In genomic region chr14:90680377-90680776, GRCm38 (mm10) we compare ENCODE assay signal across 16 mouse cellular contexts.
DNase-seq lines count a peak whose midpoint lies in the region; ATAC-seq and TF ChIP-seq lines count a peak whose summit lies in the region.
"Had no signal": no experiment of that assay in that cellular context is flagged by ENCODE, and none has a peak within 500 bp of the region (broad histone marks: within the 10 kb centered on the region; RNA-seq: fewer than 3 reads in every experiment).

No protein-coding gene starts in this region.

- 75% methylated on average over 3 of the region's 3 CpGs for WGBS in hindbrain, postnatal 0 days
- WGBS in hindbrain, embryonic 12.5 days, result 89% methylated on average over 3 of the region's 3 CpGs
- WGBS in midbrain, postnatal 0 days, result 72% methylated on average over 3 of the region's 3 CpGs
- WGBS in midbrain, embryonic 10.5 days, result 90% methylated on average over 3 of the region's 3 CpGs

- ATAC-seq in hindbrain, postnatal 0 days, result no peak
- no peak for ATAC-seq in hindbrain, embryonic 12.5 days (ENCODE audit: low FRiP score)
- ATAC-seq in midbrain, postnatal 0 days (ENCODE audit: low FRiP score), result no peak
- ATAC-seq: forebrain, embryonic 16.5 days; hindbrain, embryonic 16.5 days had no signal

- H3K9me3 ChIP-seq in hindbrain, postnatal 0 days (ENCODE audit: low read length), result no peaks in the 10 kb centered on the region
- H3K9me3 ChIP-seq in hindbrain, embryonic 12.5 days (replicated peaks), result no peaks in the 10 kb centered on the region
- H3K9me3 ChIP-seq in midbrain, postnatal 0 days (ENCODE audit: low read length), result no peaks in the 10 kb centered on the region
- H3K9me3 ChIP-seq in midbrain, embryonic 10.5 days (replicated peaks), result no peaks in the 10 kb centered on the region
- H3K9me3 ChIP-seq: embryonic facial prominence, embryonic 10.5 days; heart, embryonic 12.5 days had no signal

- peak; percentile 44 for TF ChIP-seq CTCF in hindbrain, postnatal 0 days (IDR thresholded peaks at IDR 0.05; ENCODE audit: low read depth)
- peak; percentile 53 for TF ChIP-seq CTCF in midbrain, postnatal 0 days (IDR thresholded peaks at IDR 0.05)

- H3K4me3 ChIP-seq in hindbrain, postnatal 0 days (ENCODE audit: low read length), result no peak overlapping the region
- H3K4me3 ChIP-seq in hindbrain, embryonic 12.5 days, result no peak overlapping the region
- H3K4me3 ChIP-seq in midbrain, postnatal 0 days (ENCODE audit: low read depth, low read length), result no peak overlapping the region
- no peak overlapping the region for H3K4me3 ChIP-seq in midbrain, embryonic 10.5 days
- H3K4me3 ChIP-seq: embryonic facial prominence, embryonic 10.5 days; gastrocnemius, adult 2 months; heart, embryonic 12.5 days had no signal

- H3K36me3 ChIP-seq in hindbrain, postnatal 0 days (ENCODE audit: insufficient read depth, low read length), result no peaks in the 10 kb centered on the region
- H3K36me3 ChIP-seq in hindbrain, embryonic 12.5 days, result no peaks in the 10 kb centered on the region
- H3K36me3 ChIP-seq in midbrain, postnatal 0 days (ENCODE audit: insufficient read depth, low read length), result no peaks in the 10 kb centered on the region
- H3K36me3 ChIP-seq in midbrain, embryonic 10.5 days, result no peaks in the 10 kb centered on the region
- H3K36me3 ChIP-seq: embryonic facial prominence, embryonic 10.5 days; heart, embryonic 12.5 days had no signal

- no peaks in the 10 kb centered on the region for H3K27me3 ChIP-seq in hindbrain, postnatal 0 days (ENCODE audit: insufficient read depth, low read length)
- no peaks in the 10 kb centered on the region for H3K27me3 ChIP-seq in hindbrain, embryonic 12.5 days
- no peaks in the 10 kb centered on the region for H3K27me3 ChIP-seq in midbrain, postnatal 0 days (ENCODE audit: insufficient read depth, low read length)
- H3K27me3 ChIP-seq in midbrain, embryonic 10.5 days (ENCODE audit: low read depth, poor library complexity, severe bottlenecking), result no peaks in the 10 kb centered on the region
- H3K27me3 ChIP-seq: heart, embryonic 12.5 days had no signal

- no peaks in the 10 kb centered on the region for H3K4me1 ChIP-seq in hindbrain, postnatal 0 days (ENCODE audit: insufficient read depth, low read length)
- H3K4me1 ChIP-seq in hindbrain, embryonic 12.5 days, result no peaks in the 10 kb centered on the region
- H3K4me1 ChIP-seq in midbrain, postnatal 0 days (ENCODE audit: insufficient read depth, low read length), result no peaks in the 10 kb centered on the region
- no peaks in the 10 kb centered on the region for H3K4me1 ChIP-seq in midbrain, embryonic 10.5 days
- H3K4me1 ChIP-seq: embryonic facial prominence, embryonic 10.5 days; heart, embryonic 12.5 days had no signal

- H3K27ac ChIP-seq in hindbrain, postnatal 0 days, result no peak overlapping the region
- H3K27ac ChIP-seq in hindbrain, embryonic 12.5 days, result no peak overlapping the region
- H3K27ac ChIP-seq in midbrain, postnatal 0 days (ENCODE audit: low read depth, low read length), result no peak overlapping the region
- no peak overlapping the region for H3K27ac ChIP-seq in midbrain, embryonic 10.5 days (replicated peaks)
- H3K27ac ChIP-seq: embryonic facial prominence, embryonic 10.5 days; gastrocnemius, adult 2 months had no signal

- DNase-seq in hindbrain, postnatal 0 days (ENCODE audit: low spot score), result peak; percentile 42
- peak; percentile 34 for DNase-seq in midbrain, postnatal 0 days (ENCODE audit: low spot score)
- DNase-seq in midbrain, embryonic 10.5 days (ENCODE audit: low spot score), result no peak
- peak; percentile 6 for DNase-seq in brain, embryonic 18.5 days (ENCODE audit: low read depth, low spot score)
- DNase-seq in frontal cortex, adult 2 months (ENCODE audit: extremely low spot score in 1 of 2, low spot score in 1 of 2), result no peak
- DNase-seq: adrenal gland, adult 8-10 months; adrenal gland, postnatal 36 days; cerebellum, adult 2 months; cerebellum, postnatal 10 days; gastrocnemius, adult 2 months; gastrocnemius, postnatal 25 days had no signal

- no peak overlapping the region for H3K4me2 ChIP-seq in hindbrain, postnatal 0 days (ENCODE audit: low read depth, low read length)
- H3K4me2 ChIP-seq in hindbrain, embryonic 12.5 days (replicated peaks), result no peak overlapping the region
- no peak overlapping the region for H3K4me2 ChIP-seq in midbrain, postnatal 0 days (ENCODE audit: low read depth, low read length, poor library complexity, severe bottlenecking)
- H3K4me2 ChIP-seq: heart, embryonic 12.5 days had no signal

- no peak overlapping the region for H3K9ac ChIP-seq in hindbrain, postnatal 0 days (replicated peaks; ENCODE audit: low read length)
- H3K9ac ChIP-seq in hindbrain, embryonic 12.5 days, result no peak overlapping the region
- H3K9ac ChIP-seq in midbrain, postnatal 0 days (replicated peaks; ENCODE audit: low read length, poor library complexity, severe bottlenecking), result no peak overlapping the region
- H3K9ac ChIP-seq: heart, embryonic 12.5 days had no signal

Comparison
In these comparisons a context has a peak if more than half of its experiments do, and no peak if none do; other contexts are left out.
1. DNase-seq: peak in hindbrain, postnatal 0 days (single experiment), midbrain, postnatal 0 days (single experiment) and brain, embryonic 18.5 days (single experiment); none in midbrain, embryonic 10.5 days (single experiment) and frontal cortex, adult 2 months (0 of 2).